Mouse (Mus musculus) spleen, adult 2 months (tissue): ENCODE measurements around the gene Catsperg1. TPM values are rescaled to one million over a fixed set of nuclear protein-coding genes. Genes with fewer than 3 reads are reported as not detected.

Experiments used
- DNase-seq, 2 experiments: peaks; one replicate each; pipeline versions ENCODE4 v3.0.0 to v3.0.0-alpha.2; 2012 to 2021; ENCODE audit warnings: low spot score in 2 of 2, low read depth in 1 of 2
- H3K27ac ChIP-seq: fragments of 200-500 bp; 2 replicates; pipeline ENCODE4 v1.5.1; 2012; ENCODE audit warnings: low read length, inconsistent platforms; ENCODE audit not compliant: insufficient read depth
- H3K27me3 ChIP-seq: fragments of 200-500 bp; 2 replicates; pipeline ENCODE4 v1.6.1; 2012; ENCODE audit warnings: mild to moderate bottlenecking, moderate library complexity, low read length, inconsistent platforms; ENCODE audit not compliant: control insufficient read depth, insufficient read depth
- H3K36me3 ChIP-seq: fragments of 200-500 bp; 2 replicates; pipeline ENCODE4 v1.6.1; 2012; ENCODE audit warnings: mild to moderate bottlenecking, low read length, inconsistent platforms; ENCODE audit not compliant: control insufficient read depth, insufficient read depth
- H3K4me1 ChIP-seq: fragments of 200-500 bp; 2 replicates; pipeline ENCODE4 v1.6.1; 2011; ENCODE audit warnings: inconsistent platforms; ENCODE audit not compliant: control insufficient read depth, insufficient read depth, insufficient read length
- H3K4me3 ChIP-seq: fragments of 200-500 bp; 2 replicates; pipeline ENCODE4 v1.5.1; 2011; ENCODE audit warnings: mild to moderate bottlenecking, inconsistent platforms; ENCODE audit not compliant: insufficient read depth, insufficient read length; ENCODE audit errors: extremely low read depth
- CTCF ChIP-seq: fragments of 200-500 bp; IDR thresholded peaks from 2 replicates; pipeline ENCODE4 v1.5.1; 2011; ENCODE audit warnings: mild to moderate bottlenecking, inconsistent platforms; ENCODE audit not compliant: insufficient read depth, insufficient read length, insufficient replicate concordance; ENCODE audit errors: extremely low read depth
- POLR2A ChIP-seq: fragments of 200-500 bp; IDR thresholded peaks from 2 replicates; pipeline ENCODE4 v1.6.1; 2011; ENCODE audit warnings: low read depth, low read length, inconsistent platforms
- WGBS: fragments of 180-500 bp; shearing (Covaris S2); methylation state at CpG from one replicate; pipeline ENCODE4 v1.1.7; 2018; 5-methylcytosine and 5-hydroxymethylcytosine counted together
- polyA plus RNA-seq: library from polyadenylated mRNA; depleted of rRNA; stranded (reverse); fragments of >200 nt; gene quantifications from 2 replicates; pipeline ENCODE4 v1.2.3, GENCODE M21; 2012

Gene Catsperg1
- polyA plus RNA-seq, 1 experiment = 2.0 TPM

- Histone ChIP-seq H3K4me3 (peak within 1 kb of the TSS; percentile 68), H3K36me3 (peaks cover 12% of the 10 kb centered on the region), H3K4me1 (peaks cover 9% of the 10 kb centered on the region; the same call in 1 of the 2 replicates), H3K27ac (peak within 1 kb of the TSS; percentile 72), H3K27me3 (no peaks in the 10 kb centered on the region)
- peak; percentile 93 to 96 for DNase-seq
- under 1% methylated on average over 62 of the region's 62 CpGs for WGBS
- TF ChIP-seq CTCF (no peak), POLR2A (peak; percentile 91)
Observed at GRCm38 (mm10) chr7:29180077-29180853, 33.6 kb downstream of the Catsperg1 start, which contains the start of gene Psmd8. Psmd8 (minus strand) TSS chr7:29180701.

- H3K27me3 ChIP-seq = no peaks in the 10 kb centered on the region
- no peak for DNase-seq
- H3K4me3 ChIP-seq = peak overlapping the region; percentile 10; the same call in 1 of the 2 replicates
- no peak for TF ChIP-seq CTCF
- TF ChIP-seq POLR2A = no peak
- H3K36me3 ChIP-seq = peaks cover 21% of the 10 kb centered on the region
- H3K27ac ChIP-seq = no peak overlapping the region
- peaks cover 9% of the 10 kb centered on the region; the same call in 1 of the 2 replicates for H3K4me1 ChIP-seq
- WGBS = 18% methylated on average over 7 of the region's 7 CpGs
Observed at GRCm38 (mm10) chr7:29179323-29179722, 34.5 kb downstream of the Catsperg1 start.

GRCm38 (mm10) chr7:29178106-29178505 lies 35.7 kb downstream of the Catsperg1 start:
- Histone ChIP-seq H3K4me3 (no peak overlapping the region), H3K36me3 (peaks cover 29% of the 10 kb centered on the region), H3K4me1 (peaks cover 9% of the 10 kb centered on the region; the same call in 1 of the 2 replicates), H3K27me3 (no peaks in the 10 kb centered on the region), H3K27ac (no peak overlapping the region)
- no peak for DNase-seq
- 98% methylated on average over 4 of the region's 4 CpGs for WGBS
- no peak for TF ChIP-seq POLR2A
- TF ChIP-seq CTCF = no peak

- DNase-seq = no peak
- 91% methylated on average over 32 of the region's 32 CpGs for WGBS
- peaks cover 20% of the 10 kb centered on the region for H3K4me1 ChIP-seq
- no peak overlapping the region for H3K27ac ChIP-seq
- no peak overlapping the region for H3K4me3 ChIP-seq
- peaks cover 23% of the 10 kb centered on the region for H3K27me3 ChIP-seq
- peaks cover 32% of the 10 kb centered on the region for H3K36me3 ChIP-seq
- TF ChIP-seq POLR2A (no peak), CTCF (no peak)
Observed at GRCm38 (mm10) chr7:29172390-29173016, 41.3 kb downstream of the Catsperg1 start.

GRCm38 (mm10) chr7:29171562-29172097 lies 42.2 kb downstream of the Catsperg1 start:
- TF ChIP-seq POLR2A (no peak), CTCF (no peak)
- H3K27ac ChIP-seq = no peak overlapping the region
- DNase-seq = no peak
- peaks cover 32% of the 10 kb centered on the region for H3K36me3 ChIP-seq
- H3K4me3 ChIP-seq = peak overlapping the region; percentile 48; the same call in 1 of the 2 replicates
- WGBS = 9% methylated on average over 34 of the region's 34 CpGs
- peaks cover 23% of the 10 kb centered on the region for H3K27me3 ChIP-seq
- peaks cover 20% of the 10 kb centered on the region for H3K4me1 ChIP-seq

- Histone ChIP-seq H3K4me1 (peaks cover 20% of the 10 kb centered on the region), H3K27ac (no peak overlapping the region), H3K4me3 (peak overlapping the region; percentile 48), H3K27me3 (peaks cover 23% of the 10 kb centered on the region), H3K36me3 (peaks cover 27% of the 10 kb centered on the region)
- TF ChIP-seq POLR2A = no peak
- TF ChIP-seq CTCF = no peak
- peak in 1 of 2 experiments; percentile 37 for DNase-seq
- under 1% methylated on average over 43 of the region's 43 CpGs for WGBS
Observed at GRCm38 (mm10) chr7:29170755-29171561, 42.9 kb downstream of the Catsperg1 start.
